Mouse (Mus musculus) stomach, postnatal 0 days (tissue): Measurements from ENCODE around the gene Cab39. TPM values are rescaled to one million over a fixed set of nuclear protein-coding genes. Genes with fewer than 3 reads are reported as not detected.

Source experiments
- ATAC-seq: fragments of 200-750 bp; cut with Nextera tagmentation; 2 replicates; pipeline ENCODE4 v1.8.0; 2017; ENCODE audit not compliant: low FRiP score, low TSS enrichment
- DNase-seq: peaks from one replicate; pipeline ENCODE4 v3.0.0-alpha.2; 2016; ENCODE audit warnings: low spot score
- H3K27ac ChIP-seq: fragments of 300-500 bp; sonication (generic); replicated peaks from 2 replicates; pipeline ENCODE4 v1.5.1; 2014; ENCODE audit warnings: mild to moderate bottlenecking, control low read depth
- H3K27me3 ChIP-seq: fragments of 300-500 bp; sonication (generic); 2 replicates; pipeline ENCODE4 v1.6.1; 2014; ENCODE audit warnings: low read length; ENCODE audit not compliant: control insufficient read depth, insufficient read depth
- H3K36me3 ChIP-seq: fragments of 300-500 bp; sonication (generic); 2 replicates; pipeline ENCODE4 v1.6.1; 2014; ENCODE audit warnings: low read length, mixed read lengths; ENCODE audit not compliant: control insufficient read depth, insufficient read depth
- H3K4me1 ChIP-seq: fragments of 300-500 bp; sonication (generic); replicated peaks from 2 replicates; pipeline ENCODE4 v1.6.1; 2014; ENCODE audit warnings: antibody characterized with exemption; ENCODE audit not compliant: control insufficient read depth, insufficient read depth
- H3K4me2 ChIP-seq: fragments of 300-500 bp; sonication (generic); replicated peaks from 2 replicates; pipeline ENCODE4 v1.6.1; 2014; ENCODE audit warnings: low read depth, mild to moderate bottlenecking, control low read depth, moderate library complexity
- H3K4me3 ChIP-seq: fragments of 300-500 bp; sonication (generic); 2 replicates; pipeline ENCODE4 v1.5.1; 2014; ENCODE audit warnings: low read depth, low read length, control low read depth
- H3K9ac ChIP-seq: fragments of 300-500 bp; sonication (generic); 2 replicates; pipeline ENCODE4 v1.6.1; 2014; ENCODE audit warnings: mild to moderate bottlenecking, low read length, control low read depth, mixed read lengths
- H3K9me3 ChIP-seq: fragments of 300-500 bp; sonication (generic); 2 replicates; pipeline ENCODE4 v1.6.1; 2016; ENCODE audit warnings: low read length; ENCODE audit not compliant: control insufficient read depth
- CTCF ChIP-seq: IDR thresholded peaks from 2 replicates; pipeline ENCODE4 v1.5.1; 2016; ENCODE audit warnings: antibody characterized with exemption, low read depth, mild to moderate bottlenecking, moderate library complexity
- EP300 ChIP-seq: optimal IDR thresholded peaks from 2 replicates; pipeline ENCODE3; 2016; ENCODE audit warnings: antibody characterized with exemption
- WGBS: fragments of 180-500 bp; shearing (Covaris S2); extraction: QIAGEN DNeasy Blood & Tissue Kit; methylation state at CpG from one replicate; pipeline ENCODE4 v1.1.7; 2014; 5-methylcytosine and 5-hydroxymethylcytosine counted together
- polyA plus RNA-seq: library from polyadenylated mRNA; unstranded; fragments of >200 nt; fragmentation: Nextera tagmentation; extraction: Ambion mirVana; gene quantifications from 2 replicates; pipeline ENCODE4 v1.2.1, GENCODE M21; 2015

The Cab39 gene
- polyA plus RNA-seq, 1 experiment from 2014 or later: 29.0 TPM

DNA sequence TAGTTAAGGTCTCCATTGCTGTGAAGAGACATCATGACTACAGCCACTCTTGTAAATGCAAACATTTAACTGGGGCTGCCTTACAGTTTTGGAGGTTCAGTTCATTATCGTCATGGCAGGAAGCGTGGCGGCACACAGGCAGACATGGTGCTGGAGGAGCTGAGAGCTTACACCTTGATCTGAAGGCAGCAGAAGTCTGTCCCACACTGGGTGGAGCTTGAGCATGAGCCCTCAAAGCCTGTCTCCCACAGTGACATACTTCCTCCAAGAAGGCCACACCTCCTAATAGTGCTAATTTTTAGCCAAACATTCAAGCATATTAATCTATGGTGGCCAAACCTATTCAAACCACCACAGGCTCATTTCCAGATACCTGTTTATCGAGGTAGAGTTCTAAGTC lies 14.8 kb upstream of the Cab39 start, which contains the start of gene A630001G21Rik:
TSS of gene A630001G21Rik (minus strand) at position 208 of the 400 bp plus-strand sequence.
- no peak for TF ChIP-seq EP300
- TF ChIP-seq CTCF: no peak
- no peak within 1 kb of the TSS for H3K27ac ChIP-seq
- H3K4me2 ChIP-seq: no peak within 1 kb of the TSS
- DNase-seq: no peak
- H3K4me3 ChIP-seq: no peak within 1 kb of the TSS
- no peak within 1 kb of the TSS for H3K9ac ChIP-seq
- 88% methylated on average over 4 of the region's 4 CpGs for WGBS
- H3K27me3 ChIP-seq: no peaks in the 10 kb centered on the region
- H3K9me3 ChIP-seq: no peaks in the 10 kb centered on the region
- no peaks in the 10 kb centered on the region for H3K4me1 ChIP-seq
- no peaks in the 10 kb centered on the region for H3K36me3 ChIP-seq
- ATAC-seq: no peak

- TF ChIP-seq CTCF (no peak), EP300 (no peak)
- Histone ChIP-seq H3K9ac (no peak overlapping the region), H3K4me3 (no peak overlapping the region), H3K4me1 (no peaks in the 10 kb centered on the region), H3K36me3 (no peaks in the 10 kb centered on the region), H3K9me3 (no peaks in the 10 kb centered on the region), H3K27ac (no peak overlapping the region), H3K4me2 (no peak overlapping the region), H3K27me3 (no peaks in the 10 kb centered on the region)
- 61% methylated on average over 3 of the region's 3 CpGs for WGBS
- DNase-seq (no peak), ATAC-seq (no peak)
Measured at GRCm38 (mm10) chr1:85779012-85779411, 14.2 kb upstream of the Cab39 start.

GRCm38 (mm10) chr1:85779428-85780180 lies 13.6 kb upstream of the Cab39 start:
- no peaks in the 10 kb centered on the region for H3K4me1 ChIP-seq
- peak; percentile 68 for ATAC-seq
- H3K27me3 ChIP-seq: no peaks in the 10 kb centered on the region
- H3K36me3 ChIP-seq: no peaks in the 10 kb centered on the region
- WGBS: 67% methylated on average over 4 of the region's 4 CpGs
- peak; percentile 19 for DNase-seq
- no peak overlapping the region for H3K9ac ChIP-seq
- TF ChIP-seq EP300 (no peak), CTCF (no peak)
- H3K9me3 ChIP-seq: no peaks in the 10 kb centered on the region
- H3K4me3 ChIP-seq: no peak overlapping the region
- no peak overlapping the region for H3K4me2 ChIP-seq
- H3K27ac ChIP-seq: no peak overlapping the region

- Histone ChIP-seq H3K27me3 (no peaks in the 10 kb centered on the region), H3K4me2 (no peak overlapping the region), H3K36me3 (no peaks in the 10 kb centered on the region), H3K4me3 (no peak overlapping the region), H3K9ac (no peak overlapping the region), H3K9me3 (no peaks in the 10 kb centered on the region), H3K27ac (no peak overlapping the region), H3K4me1 (no peaks in the 10 kb centered on the region)
- peak; percentile 61 for DNase-seq
- no peak for TF ChIP-seq EP300
- no peak; the same call in 1 of the 2 replicates for TF ChIP-seq CTCF
- 49% methylated on average over 3 of the region's 3 CpGs for WGBS
- ATAC-seq: peak; percentile 84
Measured at GRCm38 (mm10) chr1:85790565-85790964, 2.7 kb upstream of the Cab39 start.

- no peaks in the 10 kb centered on the region for H3K4me1 ChIP-seq
- no peak for TF ChIP-seq EP300
- TF ChIP-seq CTCF: no peak
- no peak overlapping the region for H3K4me2 ChIP-seq
- no peaks in the 10 kb centered on the region for H3K9me3 ChIP-seq
- WGBS: 76% methylated on average over 3 of the region's 3 CpGs
- no peaks in the 10 kb centered on the region for H3K36me3 ChIP-seq
- no peak for DNase-seq
- no peaks in the 10 kb centered on the region for H3K27me3 ChIP-seq
- H3K9ac ChIP-seq: no peak overlapping the region
- no peak for ATAC-seq
- H3K4me3 ChIP-seq: no peak overlapping the region
- H3K27ac ChIP-seq: no peak overlapping the region
Measured at GRCm38 (mm10) chr1:85791476-85791875, 1.8 kb upstream of the Cab39 start.

GRCm38 (mm10) chr1:85794106-85794771 lies 998 bp downstream of the Cab39 start:
- DNase-seq: peak; percentile 75

More at GRCm38 (mm10) chr1:85794106-85794771, 998 bp downstream of the Cab39 start:
- under 1% methylated on average over 38 of the region's 38 CpGs for WGBS
- Histone ChIP-seq H3K27ac (peak overlapping the region; percentile 99), H3K4me2 (peak overlapping the region; percentile 75), H3K9ac (peak overlapping the region; percentile 99), H3K9me3 (no peaks in the 10 kb centered on the region), H3K4me1 (no peaks in the 10 kb centered on the region; the same call in 1 of the 2 replicates), H3K27me3 (no peaks in the 10 kb centered on the region), H3K4me3 (peak overlapping the region; percentile 100), H3K36me3 (no peaks in the 10 kb centered on the region)
- ATAC-seq: peak; percentile 45
- TF ChIP-seq CTCF: no peak
- no peak for TF ChIP-seq EP300
